Mouse (Mus musculus) neural tube, postnatal 0 days (tissue): ENCODE data around the gene Neb. TPM values are rescaled to one million over a fixed set of nuclear protein-coding genes. Genes with fewer than 3 reads are reported as not detected.

Experiments
- microRNA-seq: library from miRNA; unstranded; fragments of <30 nt; microRNA quantifications from one replicate; pipeline ENCODE4, GENCODE M21; 2016
- polyA plus RNA-seq: library from polyadenylated mRNA; unstranded; fragments of >200 nt; fragmentation: Nextera tagmentation; extraction: Ambion mirVana; gene quantifications from 2 replicates; pipeline ENCODE4 v1.2.1, GENCODE M21; 2015

Neb gene
- polyA plus RNA-seq, result 1.2 TPM in 2 replicates

DNA sequence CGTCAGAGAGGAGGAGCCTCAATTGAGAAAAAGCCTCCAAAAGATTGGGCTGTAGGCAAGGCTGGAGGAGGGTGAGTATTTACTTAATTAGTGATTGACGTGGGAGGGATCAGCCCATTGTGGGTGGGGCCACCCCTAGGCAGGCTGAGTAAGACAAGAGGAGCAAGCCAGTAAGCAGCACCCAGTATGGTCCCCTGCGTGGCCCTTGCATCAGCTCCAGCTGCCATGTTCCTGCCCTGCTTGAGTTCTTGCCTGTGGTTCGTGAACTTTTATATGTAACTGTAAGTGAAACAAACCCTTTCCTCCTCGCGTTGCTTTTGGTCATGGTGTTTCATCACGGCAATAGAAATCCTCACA, at the start of gene Neb:
Neb (minus strand) TSS at position 27 of the 357 bp plus-strand sequence.

DNA sequence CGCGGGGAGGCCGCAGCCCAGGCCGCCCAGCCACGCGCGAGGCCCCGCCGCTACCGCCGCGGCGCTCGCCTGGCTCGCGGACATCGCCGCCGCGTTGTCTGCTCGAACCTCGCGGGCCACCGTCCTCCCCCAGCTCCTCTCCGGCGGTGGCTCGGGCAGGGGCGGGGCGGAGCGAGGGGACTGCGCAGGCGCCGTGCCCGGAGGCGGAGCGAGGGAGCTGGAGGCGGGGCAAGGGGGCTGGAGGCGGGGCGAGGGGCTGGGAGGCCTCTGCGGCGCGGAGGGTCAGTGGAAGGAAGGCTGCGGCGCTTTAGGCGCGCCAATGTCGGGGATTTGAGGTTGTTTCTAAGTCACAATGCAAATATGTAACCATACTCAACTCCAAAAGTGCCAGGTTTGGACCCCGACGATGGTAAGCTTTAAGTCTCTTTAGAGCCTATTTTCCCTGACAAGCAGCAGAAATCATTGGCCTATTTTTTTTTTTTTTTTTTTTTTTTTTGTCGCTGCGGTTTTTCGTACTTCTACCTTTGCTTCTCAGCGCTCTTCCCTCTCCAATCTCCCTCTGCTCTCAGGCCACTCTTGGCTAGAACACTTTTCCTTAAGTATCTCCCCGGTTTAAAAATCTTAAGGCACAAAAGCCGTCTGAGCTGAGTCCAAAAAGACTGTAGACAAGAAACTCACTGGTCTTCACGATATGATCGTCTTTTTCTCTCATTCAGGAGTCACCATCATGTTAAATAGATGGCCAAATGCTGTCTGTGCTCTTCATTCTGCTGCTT, 46.7 kb upstream of the Neb start, which contains the start of gene Arl5a:
Arl5a (minus strand) TSS at position 155 of the 776 bp plus-strand sequence.

Small RNAs within 50 kb of the gene (microRNA-seq; reads per million reads assigned to microRNA genes)
- not detected for gene Gm22095

Other genes starting within 250 kb of the Neb start
- gene Arl5a, start 46.4 kb upstream of the Neb start, polyA plus RNA-seq, result 31.3 and 32.1 TPM in 2 replicates